Mouse (Mus musculus): ENCODE measurements around the gene Cd70. TPM values are rescaled to one million over a fixed set of nuclear protein-coding genes. Genes with fewer than 3 reads are reported as not detected.

Cd70 gene
- polyA plus RNA-seq, 1 experiment from 2014 or later: 0.29 TPM

DNA sequence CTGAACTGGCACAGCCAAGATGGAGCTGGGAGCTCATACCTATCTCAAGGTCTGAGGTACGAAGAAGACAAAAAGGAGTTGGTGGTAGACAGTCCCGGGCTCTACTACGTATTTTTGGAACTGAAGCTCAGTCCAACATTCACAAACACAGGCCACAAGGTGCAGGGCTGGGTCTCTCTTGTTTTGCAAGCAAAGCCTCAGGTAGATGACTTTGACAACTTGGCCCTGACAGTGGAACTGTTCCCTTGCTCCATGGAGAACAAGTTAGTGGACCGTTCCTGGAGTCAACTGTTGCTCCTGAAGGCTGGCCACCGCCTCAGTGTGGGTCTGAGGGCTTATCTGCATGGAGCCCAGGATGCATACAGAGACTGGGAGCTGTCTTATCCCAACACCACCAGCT lies 42.5 kb downstream of the Cd70 start:
- Histone ChIP-seq H3K9ac (replicated peaks) (no peak overlapping the region), H3K4me1 (peaks cover 24% of the 10 kb centered on the region), H3K4me2 (replicated peaks) (peak overlapping the region; percentile 86), H3K36me3 (no peaks in the 10 kb centered on the region), H3K4me3 (no peak overlapping the region), H3K9me3 (no peaks in the 10 kb centered on the region), H3K27me3 (0 out of 2 replicates have a peak, but pooled peaks cover 6% of the 10 kb centered on the region), H3K27ac (replicated peaks) (no peak overlapping the region)
- WGBS: 87% methylated on average over 5 of the region's 5 CpGs
- ATAC-seq (ENCODE audit: low FRiP score, low read depth): no peak

DNA sequence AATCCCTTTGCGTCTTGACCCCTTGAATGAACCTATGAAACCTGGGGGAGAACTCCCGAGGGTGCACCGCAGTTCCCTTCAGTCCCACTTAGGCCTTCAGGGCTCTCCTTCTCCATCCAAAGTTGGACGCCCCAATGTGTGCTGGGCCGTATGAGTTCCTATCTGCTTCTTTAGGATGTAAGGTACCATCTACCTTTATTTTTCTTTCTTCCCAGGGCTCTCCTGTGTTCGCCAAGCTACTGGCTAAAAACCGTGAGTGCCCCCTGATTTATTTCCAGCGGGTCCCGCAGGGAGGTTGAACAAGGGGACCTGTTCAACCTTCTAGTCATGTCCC lies 43.6 kb downstream of the Cd70 start:
- H3K4me1 ChIP-seq: peaks cover 24% of the 10 kb centered on the region
- peak overlapping the region; percentile 61 for H3K4me3 ChIP-seq
- H3K9ac ChIP-seq (replicated peaks): peak overlapping the region; percentile 74
- H3K27ac ChIP-seq (replicated peaks): no peak overlapping the region
- H3K27me3 ChIP-seq: 0 out of 2 replicates have a peak, but pooled peaks cover 6% of the 10 kb centered on the region
- no peak for ATAC-seq (ENCODE audit: low FRiP score, low read depth)
- H3K4me2 ChIP-seq (replicated peaks): peak overlapping the region; percentile 86
- 6% methylated on average over 9 of the region's 9 CpGs for WGBS
- no peaks in the 10 kb centered on the region for H3K9me3 ChIP-seq
- no peaks in the 10 kb centered on the region for H3K36me3 ChIP-seq

- ATAC-seq (ENCODE audit: low FRiP score, low read depth): peak; percentile 86
- Histone ChIP-seq H3K36me3 (no peaks in the 10 kb centered on the region), H3K9me3 (no peaks in the 10 kb centered on the region), H3K27ac (replicated peaks) (no peak within 1 kb of the TSS), H3K9ac (replicated peaks) (peak within 1 kb of the TSS; percentile 74), H3K4me2 (replicated peaks) (peak within 1 kb of the TSS; percentile 86), H3K4me3 (peak within 1 kb of the TSS; percentile 61), H3K27me3 (0 out of 2 replicates have a peak, but pooled peaks cover 6% of the 10 kb centered on the region), H3K4me1 (peaks cover 24% of the 10 kb centered on the region)
- whole genome bisulfite sequencing: under 1% methylated on average over 54 of the region's 61 CpGs
Observed at GRCm38 (mm10) chr17:57105181-57106034, 44.2 kb downstream of the Cd70 start, which contains the start of gene Tnfsf9. TSS of gene Tnfsf9 (plus strand) at chr17:57105325.

GRCm38 (mm10) chr17:57104496-57104895 lies 45.1 kb downstream of the Cd70 start:
- H3K9me3 ChIP-seq: no peaks in the 10 kb centered on the region
- H3K4me1 ChIP-seq: peaks cover 24% of the 10 kb centered on the region
- H3K36me3 ChIP-seq: no peaks in the 10 kb centered on the region
- peak overlapping the region; percentile 86 for H3K4me2 ChIP-seq (replicated peaks)
- ATAC-seq (ENCODE audit: low FRiP score, low read depth): 0 out of 2 replicates have a peak, but pooled peaks have one; percentile 16
- H3K9ac ChIP-seq (replicated peaks): peak overlapping the region; percentile 74; the same call in 1 of the 2 replicates
- H3K4me3 ChIP-seq: peak overlapping the region; percentile 61
- H3K27ac ChIP-seq (replicated peaks): no peak overlapping the region
- WGBS: 48% methylated on average over 4 of the region's 4 CpGs
- H3K27me3 ChIP-seq: 0 out of 2 replicates have a peak, but pooled peaks cover 6% of the 10 kb centered on the region

DNA sequence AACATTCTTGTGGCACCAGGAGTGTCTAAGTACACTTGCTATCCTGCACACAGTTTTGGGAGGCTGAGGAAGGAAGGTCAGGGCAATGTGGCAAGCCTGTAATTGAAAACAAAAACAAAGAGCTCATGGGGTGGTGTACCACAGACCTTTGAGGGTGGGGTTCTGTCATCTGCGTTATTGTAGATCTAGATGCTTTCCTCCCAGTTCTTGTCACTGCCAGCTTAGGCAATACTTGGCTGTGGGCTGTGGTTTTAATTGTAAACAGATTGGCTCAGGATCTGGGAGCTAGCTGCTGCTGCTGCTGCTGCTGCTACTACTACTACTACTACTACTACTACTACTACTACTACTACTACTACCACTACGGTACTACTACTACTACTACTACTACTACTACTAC lies 47.3 kb downstream of the Cd70 start:
- Histone ChIP-seq H3K36me3 (no peaks in the 10 kb centered on the region), H3K4me1 (peaks cover 23% of the 10 kb centered on the region), H3K9me3 (no peaks in the 10 kb centered on the region), H3K27me3 (0 out of 2 replicates have a peak, but pooled peaks cover 6% of the 10 kb centered on the region), H3K9ac (replicated peaks) (no peak overlapping the region), H3K4me3 (no peak overlapping the region), H3K4me2 (replicated peaks) (no peak overlapping the region), H3K27ac (replicated peaks) (no peak overlapping the region)
- 88% methylated on average over 2 of the region's 2 CpGs for WGBS
- no peak for ATAC-seq (ENCODE audit: low FRiP score, low read depth)

DNA sequence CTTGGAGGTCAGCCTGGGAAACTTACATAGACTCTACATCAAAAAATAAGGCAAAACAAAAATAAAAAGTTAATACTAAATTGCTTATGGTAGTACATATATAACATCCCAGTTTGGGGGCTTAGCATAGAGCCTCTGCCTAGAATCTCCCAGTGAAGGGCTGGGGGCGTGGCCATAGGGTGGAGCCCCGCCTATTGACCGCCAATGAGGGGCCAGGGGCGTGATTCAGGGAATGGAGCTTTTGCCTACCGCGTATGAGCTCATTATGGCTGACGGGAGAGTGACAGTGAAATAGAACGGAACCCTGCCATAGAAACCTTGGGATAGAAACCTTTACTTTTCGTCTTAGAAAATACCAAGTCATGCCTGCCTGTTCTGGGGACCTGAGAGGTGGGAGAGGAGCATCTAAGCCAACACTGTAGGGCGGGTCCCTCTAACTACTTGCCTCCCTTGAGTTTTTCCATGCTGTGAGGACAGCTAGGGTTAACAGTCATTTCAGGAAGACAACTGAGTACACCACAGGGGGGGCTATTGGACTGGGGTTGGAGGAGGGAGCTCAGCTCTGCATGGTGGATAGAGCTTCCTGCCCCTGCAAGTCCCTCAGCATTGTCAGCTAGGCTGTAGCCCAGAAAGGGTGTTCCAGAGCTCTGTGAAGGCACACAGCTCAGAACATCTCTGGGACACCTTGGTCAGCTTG lies 49.8 kb downstream of the Cd70 start:
- WGBS: 11% methylated on average over 10 of the region's 10 CpGs
- Histone ChIP-seq H3K27ac (replicated peaks) (no peak overlapping the region), H3K4me3 (no peak overlapping the region), H3K9ac (replicated peaks) (no peak overlapping the region), H3K27me3 (peaks cover 6% of the 10 kb centered on the region; the same call in 1 of the 2 replicates), H3K36me3 (no peaks in the 10 kb centered on the region), H3K9me3 (no peaks in the 10 kb centered on the region), H3K4me2 (replicated peaks) (no peak overlapping the region), H3K4me1 (peaks cover 14% of the 10 kb centered on the region)
- ATAC-seq (ENCODE audit: low FRiP score, low read depth): no peak

GRCm38 (mm10) chr17:57098321-57098720 lies 51.3 kb downstream of the Cd70 start:
- Histone ChIP-seq H3K36me3 (no peaks in the 10 kb centered on the region), H3K4me2 (replicated peaks) (no peak overlapping the region), H3K4me1 (peaks cover 9% of the 10 kb centered on the region), H3K9me3 (no peaks in the 10 kb centered on the region), H3K27ac (replicated peaks) (no peak overlapping the region), H3K4me3 (no peak overlapping the region), H3K9ac (replicated peaks) (no peak overlapping the region), H3K27me3 (peaks cover 12% of the 10 kb centered on the region; the same call in 1 of the 2 replicates)
- WGBS: 85% methylated on average over 5 of the region's 5 CpGs
- ATAC-seq (ENCODE audit: low FRiP score, low read depth): no peak

DNA sequence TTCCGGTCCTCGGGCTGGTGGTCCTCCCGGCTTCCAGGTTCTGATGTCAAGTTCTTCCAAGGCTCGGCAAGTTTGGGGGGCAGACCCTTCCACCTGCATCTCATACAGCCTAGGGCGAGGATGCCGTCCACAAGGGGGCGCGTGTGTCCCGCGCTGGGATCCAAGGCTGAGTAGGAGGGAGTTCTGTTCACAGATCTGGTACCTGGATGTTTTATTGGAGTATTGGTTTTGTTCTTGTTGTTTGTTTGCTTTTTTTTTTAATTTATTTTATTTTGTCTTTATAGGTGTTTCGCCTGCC lies 53.0 kb downstream of the Cd70 start:
- no peaks in the 10 kb centered on the region for H3K36me3 ChIP-seq
- H3K27me3 ChIP-seq: peaks cover 12% of the 10 kb centered on the region; the same call in 1 of the 2 replicates
- H3K4me1 ChIP-seq: peaks cover 9% of the 10 kb centered on the region
- H3K9ac ChIP-seq (replicated peaks): no peak overlapping the region
- H3K4me3 ChIP-seq: peak overlapping the region; percentile 21; the same call in 1 of the 2 replicates
- no peaks in the 10 kb centered on the region for H3K9me3 ChIP-seq
- peak overlapping the region; percentile 44 for H3K4me2 ChIP-seq (replicated peaks)
- WGBS: 1% methylated on average over 11 of the region's 11 CpGs
- no peak overlapping the region for H3K27ac ChIP-seq (replicated peaks)
- ATAC-seq (ENCODE audit: low FRiP score, low read depth): peak; percentile 79

Other genes with a start within 250 kb of the Cd70 start
- 102 and 104 TPM in 2 replicates for gene Mllt1, start 214.4 kb downstream of the Cd70 start, polyA plus RNA-seq (2016; fragmentation: Nextera tagmentation; extraction: Ambion mirVana)
- gene Acer1, start 167.7 kb downstream of the Cd70 start, polyA plus RNA-seq (2016; fragmentation: Nextera tagmentation; extraction: Ambion mirVana): not detected in 2 replicates
- 130 and 137 TPM in 2 replicates for gene Clpp, start 159.5 kb downstream of the Cd70 start, polyA plus RNA-seq (2016; fragmentation: Nextera tagmentation; extraction: Ambion mirVana)
- 31.2 and 33.7 TPM in 2 replicates for gene Alkbh7, start 152.4 kb downstream of the Cd70 start, polyA plus RNA-seq (2016; fragmentation: Nextera tagmentation; extraction: Ambion mirVana)
- gene Pspn, start 149.8 kb downstream of the Cd70 start, polyA plus RNA-seq (2016; fragmentation: Nextera tagmentation; extraction: Ambion mirVana): 0.87 TPM in 1 of 2 replicates, not detected in the other
- gene Gtf2f1, start 138.5 kb downstream of the Cd70 start, polyA plus RNA-seq (2016; fragmentation: Nextera tagmentation; extraction: Ambion mirVana): 68.6 and 72.9 TPM in 2 replicates
- gene Gm17949, start 138.3 kb downstream of the Cd70 start, polyA plus RNA-seq (2016; fragmentation: Nextera tagmentation; extraction: Ambion mirVana): 0.34 and 0.72 TPM in 2 replicates
- gene Khsrp, start 118.3 kb downstream of the Cd70 start, polyA plus RNA-seq (2016; fragmentation: Nextera tagmentation; extraction: Ambion mirVana): 62.7 and 85.4 TPM in 2 replicates
- gene Slc25a41, start 108.1 kb downstream of the Cd70 start, polyA plus RNA-seq (2016; fragmentation: Nextera tagmentation; extraction: Ambion mirVana): 0.19 TPM in 1 of 2 replicates, not detected in the other
- gene Crb3, start 90.7 kb downstream of the Cd70 start, polyA plus RNA-seq (2016; fragmentation: Nextera tagmentation; extraction: Ambion mirVana): 0.31 and 1.5 TPM in 2 replicates
- gene Slc25a23, start 89.9 kb downstream of the Cd70 start, polyA plus RNA-seq (2016; fragmentation: Nextera tagmentation; extraction: Ambion mirVana): 19.0 and 22.3 TPM in 2 replicates
- gene Dennd1c, start 71.3 kb downstream of the Cd70 start, polyA plus RNA-seq (2016; fragmentation: Nextera tagmentation; extraction: Ambion mirVana): 2.4 and 3.3 TPM in 2 replicates
- 189 and 205 TPM in 2 replicates for gene Tubb4a, start 62.0 kb downstream of the Cd70 start, polyA plus RNA-seq (2016; fragmentation: Nextera tagmentation; extraction: Ambion mirVana)
- 6.9 and 7.8 TPM in 2 replicates for gene Tnfsf9, start 44.5 kb downstream of the Cd70 start, polyA plus RNA-seq (2016; fragmentation: Nextera tagmentation; extraction: Ambion mirVana)
- 0.09 TPM in 1 of 2 replicates, not detected in the other for gene Tnfsf14, start 44.4 kb upstream of the Cd70 start, polyA plus RNA-seq (2016; fragmentation: Nextera tagmentation; extraction: Ambion mirVana)
- gene C3, start 78.4 kb upstream of the Cd70 start, polyA plus RNA-seq (2016; fragmentation: Nextera tagmentation; extraction: Ambion mirVana): 0.50 and 0.64 TPM in 2 replicates
- 23.3 and 24.5 TPM in 2 replicates for gene Gpr108, start 98.7 kb upstream of the Cd70 start, polyA plus RNA-seq (2016; fragmentation: Nextera tagmentation; extraction: Ambion mirVana)
- gene Trip10, start 99.7 kb upstream of the Cd70 start, polyA plus RNA-seq (2016; fragmentation: Nextera tagmentation; extraction: Ambion mirVana): 23.5 and 26.6 TPM in 2 replicates
- gene Vav1, start 129.3 kb upstream of the Cd70 start, polyA plus RNA-seq (2016; fragmentation: Nextera tagmentation; extraction: Ambion mirVana): 2.0 and 2.1 TPM in 2 replicates
- 4.9 and 5.5 TPM in 2 replicates for gene Adgre1, start 208.9 kb upstream of the Cd70 start, polyA plus RNA-seq (2016; fragmentation: Nextera tagmentation; extraction: Ambion mirVana)

All from midbrain, embryonic 12.5 days (tissue).